In the genomic region with DNA sequence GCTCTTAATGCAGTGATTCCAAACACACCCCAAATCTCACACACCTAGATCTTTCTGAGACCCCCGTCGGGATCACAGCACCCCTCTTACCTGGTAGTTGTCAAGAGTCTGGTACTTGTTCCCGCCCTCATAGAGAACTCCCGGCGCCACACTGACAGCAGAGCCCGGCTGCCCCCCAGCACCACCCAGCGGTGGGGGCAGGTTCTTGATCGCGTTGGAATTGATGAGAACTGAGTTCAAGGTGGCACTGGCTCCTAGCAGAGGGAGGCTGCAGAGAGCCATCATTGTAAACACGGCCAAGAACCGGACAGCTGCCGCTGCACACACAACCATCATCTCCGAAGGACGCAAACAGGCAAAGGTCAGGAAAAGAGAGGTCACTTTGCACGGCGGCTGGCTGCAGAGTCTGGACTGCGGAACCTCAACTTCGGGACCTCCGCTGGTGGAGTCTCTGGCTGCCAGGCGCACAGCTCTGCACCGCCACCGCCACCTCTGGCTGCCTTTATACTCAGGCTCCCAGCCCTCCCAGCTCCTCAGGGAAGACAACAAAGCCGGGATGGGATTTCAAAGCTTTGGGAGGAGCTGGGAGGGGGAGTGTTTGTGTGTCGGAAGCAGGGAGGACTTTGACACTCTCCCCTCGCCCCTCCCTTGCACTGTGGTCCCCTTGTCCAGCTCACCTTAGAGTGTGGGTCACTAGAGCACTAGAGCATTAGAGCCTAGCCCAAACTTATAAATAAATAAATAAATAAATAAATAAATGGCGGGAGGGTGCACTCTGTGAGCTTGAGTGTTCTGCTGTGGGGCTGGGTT, we compare ENCODE assay signal across 8 mouse cellular contexts. TPM values are rescaled to one million over a fixed set of nuclear protein-coding genes. Genes with fewer than 3 reads are reported as not detected.
A peak's percentile ranks its signal among the peaks of the same experiment; 100 is the strongest.
DNase-seq lines count a peak whose midpoint lies in the region; ATAC-seq and TF ChIP-seq lines count a peak whose summit lies in the region.

A gene (minus strand): TSS at position 622 of the 810 bp plus-strand sequence.

- peak within 1 kb of the TSS; percentile 55 for H3K4me2 ChIP-seq in forebrain, embryonic 11.5 days (ENCODE audit: low read depth, low read length, severe bottlenecking)
- peak within 1 kb of the TSS; percentile 38 for H3K4me2 ChIP-seq in lung, postnatal 0 days (replicated peaks; ENCODE audit: low read depth, low read length)
- peak within 1 kb of the TSS; percentile 54 for H3K4me2 ChIP-seq in stomach, embryonic 15.5 days

- H3K36me3 ChIP-seq in thymus, adult 2 months (ENCODE audit: control insufficient read depth, insufficient read depth, low read length), result no peaks in the 10 kb centered on the region
- no peaks in the 10 kb centered on the region for H3K36me3 ChIP-seq in forebrain, embryonic 11.5 days (ENCODE audit: control insufficient read depth, insufficient read depth, low read length)
- no peaks in the 10 kb centered on the region for H3K36me3 ChIP-seq in lung, postnatal 0 days (ENCODE audit: insufficient read depth, low read length)
- no peaks in the 10 kb centered on the region for H3K36me3 ChIP-seq in stomach, embryonic 15.5 days

- no peak for TF ChIP-seq POLR2A in thymus, adult 2 months (IDR thresholded peaks at IDR 0.05; ENCODE audit: control insufficient read depth, extremely low read depth, insufficient read depth, low read length, poor library complexity)

- no peak for TF ChIP-seq EP300 in lung, postnatal 0 days (IDR thresholded peaks at IDR 0.05)

- 5% methylated on average over 26 of the region's 26 CpGs for WGBS in thymus, adult 2 months
- under 1% methylated on average over 26 of the region's 26 CpGs for WGBS in forebrain, embryonic 11.5 days
- 2% methylated on average over 26 of the region's 26 CpGs for WGBS in lung, postnatal 0 days
- under 1% methylated on average over 26 of the region's 26 CpGs for WGBS in stomach, embryonic 15.5 days

- DNase-seq in thymus, adult 2 months, result peak; percentile 5
- DNase-seq in thymus, postnatal 25 days, result no peak
- peak; percentile 86 for DNase-seq in forebrain, embryonic 11.5 days (ENCODE audit: low spot score)
- peak; percentile 34 for DNase-seq in kidney, adult 18-20 months
- peak; percentile 17 for DNase-seq in lung, postnatal 0 days (ENCODE audit: low spot score)
- no peak for DNase-seq in cerebellum, adult 11-12 months

- TF ChIP-seq CTCF in thymus, adult 2 months (IDR thresholded peaks at IDR 0.05; ENCODE audit: borderline replicate concordance, control insufficient read depth, extremely low read depth, insufficient read depth, low read length, poor library complexity), result no peak
- TF ChIP-seq CTCF in lung, postnatal 0 days (IDR thresholded peaks at IDR 0.05), result peak; percentile 25; the same call in 1 of the 2 replicates

- H3K27me3 ChIP-seq in thymus, adult 2 months (ENCODE audit: control insufficient read depth, insufficient read depth, low read length), result peaks cover 9% of the 10 kb centered on the region
- H3K27me3 ChIP-seq in forebrain, embryonic 11.5 days (ENCODE audit: control insufficient read depth, insufficient read depth, low read length), result peaks cover 49% of the 10 kb centered on the region
- H3K27me3 ChIP-seq in lung, postnatal 0 days (replicated peaks; ENCODE audit: insufficient read depth, low read length), result peaks cover 28% of the 10 kb centered on the region
- H3K27me3 ChIP-seq in stomach, embryonic 15.5 days (replicated peaks), result peaks cover 44% of the 10 kb centered on the region

- no peak within 1 kb of the TSS for H3K4me3 ChIP-seq in thymus, adult 2 months (ENCODE audit: control insufficient read depth, insufficient read depth, low read length)
- peak within 1 kb of the TSS; percentile 28 for H3K4me3 ChIP-seq in forebrain, embryonic 11.5 days (ENCODE audit: low read depth, low read length)
- H3K4me3 ChIP-seq in lung, postnatal 0 days (ENCODE audit: low read depth, low read length), result peak within 1 kb of the TSS; percentile 12; the same call in 1 of the 2 replicates
- H3K4me3 ChIP-seq in stomach, embryonic 15.5 days (replicated peaks), result peak within 1 kb of the TSS; percentile 34

- H3K27ac ChIP-seq in thymus, adult 2 months (ENCODE audit: control insufficient read depth, insufficient read depth, low read length), result no peak within 1 kb of the TSS
- H3K27ac ChIP-seq in forebrain, embryonic 11.5 days (ENCODE audit: low read depth, low read length), result no peak within 1 kb of the TSS
- H3K27ac ChIP-seq in lung, postnatal 0 days (ENCODE audit: low read length), result no peak within 1 kb of the TSS
- no peak within 1 kb of the TSS for H3K27ac ChIP-seq in stomach, embryonic 15.5 days

- no peaks in the 10 kb centered on the region for H3K9me3 ChIP-seq in forebrain, embryonic 11.5 days (ENCODE audit: control insufficient read depth, low read length)
- H3K9me3 ChIP-seq in lung, postnatal 0 days (ENCODE audit: low read length), result no peaks in the 10 kb centered on the region
- H3K9me3 ChIP-seq in stomach, embryonic 15.5 days, result no peaks in the 10 kb centered on the region

- ATAC-seq in forebrain, embryonic 11.5 days (replicated peaks; ENCODE audit: low FRiP score), result peak; percentile 79
- peak; percentile 47; the same call in 1 of the 2 replicates for ATAC-seq in lung, postnatal 0 days
- ATAC-seq in stomach, embryonic 15.5 days (ENCODE audit: insufficient read depth, low FRiP score, low read depth), result no peak
- no peak for ATAC-seq in monocyte, adult 5-6 weeks (replicated peaks; ENCODE audit: insufficient number of reproducible peaks, low FRiP score, low TSS enrichment, poor library complexity, severe bottlenecking)

- H3K4me1 ChIP-seq in thymus, adult 2 months (replicated peaks; ENCODE audit: control insufficient read depth, insufficient read depth, low read length), result no peaks in the 10 kb centered on the region
- peaks cover 10% of the 10 kb centered on the region; the same call in 1 of the 2 replicates for H3K4me1 ChIP-seq in forebrain, embryonic 11.5 days (replicated peaks; ENCODE audit: control insufficient read depth, insufficient read depth, low read length)
- H3K4me1 ChIP-seq in lung, postnatal 0 days (ENCODE audit: insufficient read depth, low read depth, low read length), result 0 out of 2 replicates have a peak, but pooled peaks cover 4% of the 10 kb centered on the region
- peaks cover 7% of the 10 kb centered on the region; the same call in 1 of the 2 replicates for H3K4me1 ChIP-seq in stomach, embryonic 15.5 days

- H3K9ac ChIP-seq in forebrain, embryonic 11.5 days (ENCODE audit: low read length), result no peak within 1 kb of the TSS
- H3K9ac ChIP-seq in lung, postnatal 0 days (replicated peaks; ENCODE audit: low read depth), result no peak within 1 kb of the TSS
- H3K9ac ChIP-seq in stomach, embryonic 15.5 days, result no peak within 1 kb of the TSS

RNA-seq across cellular contexts. Expression of the gene that starts here (rescaled TPM):
- polyA plus RNA-seq in thymus, adult 2 months (2012; rRNA removed), result 0.31 and 0.32 TPM in 2 replicates
- polyA plus RNA-seq in forebrain, embryonic 11.5 days (2014; fragmentation: Nextera tagmentation; extraction: Ambion mirVana), result 2.7 and 2.9 TPM in 2 replicates
- polyA plus RNA-seq in lung, postnatal 0 days (2015; fragmentation: Nextera tagmentation; extraction: Ambion mirVana), result not detected in 2 replicates
- polyA plus RNA-seq in stomach, embryonic 15.5 days (2015; fragmentation: Nextera tagmentation; extraction: Ambion mirVana), result 0.78 and 0.84 TPM in 2 replicates
- total RNA-seq in monocyte, adult 5-6 weeks (2017), result not detected in 3 replicates

Comparison
In these comparisons a context has a peak if more than half of its experiments do, and no peak if none do; other contexts are left out.
1. Peak in DNase-seq in thymus, adult 2 months; RNA of the gene not detected or under 1 TPM.
2. Peak in DNase-seq, ATAC-seq, H3K4me3 ChIP-seq and H3K4me2 ChIP-seq in lung, postnatal 0 days; RNA of the gene not detected or under 1 TPM.
3. DNase-seq: peak in forebrain, embryonic 11.5 days (single experiment) and kidney, adult 18-20 months (single experiment); none in thymus, postnatal 25 days (single experiment) and cerebellum, adult 11-12 months (single experiment).
4. Peak in every context shown above with its lines, with median percentiles within 50 percentile points of each other: H3K4me2 ChIP-seq.